Mouse (Mus musculus) heart, embryonic 14.5 days (tissue): ENCODE data around the gene Olfr1258. TPM values are rescaled to one million over a fixed set of nuclear protein-coding genes. Genes with fewer than 3 reads are reported as not detected.
"Not testable (repeated sequence)": the region's sequence is repeated elsewhere in the genome, so short reads cannot be mapped to it uniquely, and the experiment has no call there.

Source experiments
- ATAC-seq: fragments of 200-750 bp; cut with Nextera tagmentation; 2 replicates; pipeline ENCODE4 v1.8.0; 2017; ENCODE audit warnings: low read depth, moderate TSS enrichment; ENCODE audit not compliant: insufficient number of reproducible peaks, insufficient read depth, low FRiP score
- H3K27ac ChIP-seq, 2 experiments: fragments of 200-500 bp in 1 of 2; fragments of 300-500 bp in 1 of 2; sonication (generic) in 1 of 2; replicated peaks in 1 of 2; 2 replicates each; pipeline ENCODE4 v1.5.1; 2012 to 2014; ENCODE audit warnings: low read depth in 2 of 2, low read length in 2 of 2, control low read depth in 1 of 2, mild to moderate bottlenecking in 1 of 2, mixed read lengths in 1 of 2; ENCODE audit not compliant: control insufficient read depth in 1 of 2, insufficient read depth in 1 of 2
- H3K27me3 ChIP-seq: fragments of 300-500 bp; sonication (generic); 2 replicates; pipeline ENCODE4 v1.6.1; 2014; ENCODE audit warnings: mild to moderate bottlenecking, low read length, control low read depth; ENCODE audit not compliant: control insufficient read depth, insufficient read depth
- H3K36me3 ChIP-seq: fragments of 300-500 bp; sonication (generic); 2 replicates; pipeline ENCODE4 v1.6.1; 2014; ENCODE audit warnings: mild to moderate bottlenecking, control low read depth, low read length, mixed read lengths; ENCODE audit not compliant: control insufficient read depth, insufficient read depth
- H3K4me1 ChIP-seq, 2 experiments: fragments of 200-500 bp in 1 of 2; fragments of 300-500 bp in 1 of 2; sonication (generic) in 1 of 2; 2 replicates each; pipeline ENCODE4 v1.6.1; 2012 to 2014; ENCODE audit warnings: low read length in 2 of 2, control low read depth in 1 of 2, mixed read lengths in 1 of 2; ENCODE audit not compliant: control insufficient read depth in 2 of 2, insufficient read depth in 2 of 2
- H3K4me2 ChIP-seq: fragments of 300-500 bp; sonication (generic); 2 replicates; pipeline ENCODE4 v1.6.1; 2014; ENCODE audit warnings: mild to moderate bottlenecking, low read length
- H3K4me3 ChIP-seq, 2 experiments: fragments of 200-500 bp in 1 of 2; fragments of 300-500 bp in 1 of 2; sonication (generic) in 1 of 2; 2 replicates each; pipeline ENCODE4 v1.5.1; 2012 to 2014; ENCODE audit warnings: low read length in 2 of 2, mild to moderate bottlenecking in 2 of 2, control low read depth in 1 of 2, low read depth in 1 of 2, moderate library complexity in 1 of 2; ENCODE audit not compliant: control insufficient read depth in 1 of 2, insufficient read depth in 1 of 2
- H3K9ac ChIP-seq: fragments of 300-500 bp; sonication (generic); 2 replicates; pipeline ENCODE4 v1.6.1; 2014; ENCODE audit warnings: mild to moderate bottlenecking, low read length
- H3K9me3 ChIP-seq: fragments of 300-500 bp; sonication (generic); 2 replicates; pipeline ENCODE4 v1.6.1; 2016; ENCODE audit warnings: low read length, control low read depth; ENCODE audit not compliant: control insufficient read depth
- WGBS: fragments of 180-500 bp; shearing (Covaris S2); extraction: QIAGEN DNeasy Blood & Tissue Kit; methylation state at CpG from one replicate; pipeline ENCODE4 v1.1.7; 2014; 5-methylcytosine and 5-hydroxymethylcytosine counted together
- polyA plus RNA-seq: library from polyadenylated mRNA; unstranded; fragments of >200 nt; fragmentation: Nextera tagmentation; extraction: Ambion mirVana; gene quantifications from 2 replicates; pipeline ENCODE4 v1.2.1, GENCODE M21; 2014

The Olfr1258 gene
- not detected in 2 replicates for polyA plus RNA-seq

- Histone ChIP-seq H3K36me3 (no peaks in the 10 kb centered on the region), H3K9ac (no peak within 1 kb of the TSS), H3K4me2 (no peak within 1 kb of the TSS), H3K9me3 (no peaks in the 10 kb centered on the region), H3K27ac (no peak within 1 kb of the TSS), H3K27me3 (no peaks in the 10 kb centered on the region), H3K4me1 (no peaks in the 10 kb centered on the region), H3K4me3 (no peak within 1 kb of the TSS)
- no peak for ATAC-seq
Measured at GRCm38 (mm10) chr2:89927009-89927408, at the start of gene Olfr1258. Olfr1258 (plus strand) TSS chr2:89927309.

DNA sequence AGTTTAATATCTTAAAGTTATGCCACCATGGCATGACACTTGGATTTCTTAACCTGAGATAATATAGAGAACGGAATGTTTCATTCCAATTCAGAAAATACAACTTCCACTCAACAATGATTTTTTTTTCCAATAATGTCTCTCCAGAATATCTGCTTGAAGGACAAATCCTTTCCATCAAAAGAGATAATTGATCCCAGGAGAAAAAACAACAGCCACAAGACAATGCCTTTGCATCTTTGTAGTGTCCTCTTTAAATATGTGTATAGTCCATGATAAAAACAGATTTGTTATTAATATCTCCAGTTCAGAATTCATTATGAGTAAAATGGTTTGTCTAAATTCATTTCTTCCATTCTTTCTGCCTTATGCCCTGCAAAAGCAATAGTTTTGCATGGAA is 49.0 kb upstream of the Olfr1258 start, which contains the start of gene Olfr1257:
Gene Olfr1257 (plus strand): TSS at position 301 of the 400 bp plus-strand sequence.
- Histone ChIP-seq H3K4me1 (no peaks in the 10 kb centered on the region), H3K27me3 (no peaks in the 10 kb centered on the region), H3K9ac (no peak within 1 kb of the TSS), H3K4me2 (no peak within 1 kb of the TSS), H3K4me3 (no peak within 1 kb of the TSS), H3K9me3 (no peaks in the 10 kb centered on the region), H3K27ac (no peak within 1 kb of the TSS), H3K36me3 (no peaks in the 10 kb centered on the region)
- no peak for ATAC-seq
- 69% methylated on average over 1 of the region's 1 CpGs for WGBS

DNA sequence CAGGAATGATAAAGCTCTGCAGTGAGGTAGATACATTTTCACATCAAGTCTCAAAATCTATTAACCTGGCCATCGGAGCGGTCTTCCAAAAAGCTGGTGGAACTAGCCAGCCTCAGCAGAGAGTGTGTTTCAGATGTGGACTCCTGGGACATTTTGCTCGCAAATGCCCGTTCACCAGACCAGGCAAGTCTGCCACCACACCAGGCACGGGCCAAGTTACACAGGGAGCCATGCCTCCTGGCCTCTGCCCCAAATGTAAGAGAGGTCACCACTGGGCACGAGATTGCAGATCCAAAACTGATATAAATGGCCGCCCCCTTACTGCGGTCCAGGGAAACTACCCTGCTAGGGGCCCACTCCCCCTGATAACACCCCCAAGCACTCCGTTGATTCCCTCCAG is 14.5 kb upstream of the Olfr1258 start:
- H3K4me2 ChIP-seq, H3K36me3 ChIP-seq, ATAC-seq, H3K4me3 ChIP-seq, H3K9ac ChIP-seq, H3K27me3 ChIP-seq, H3K27ac ChIP-seq, H3K9me3 ChIP-seq, H3K4me1 ChIP-seq: not testable (repeated sequence)
- WGBS = 78% methylated on average over 9 of the region's 9 CpGs

- no peaks in the 10 kb centered on the region for H3K9me3 ChIP-seq
- 81% methylated on average over 5 of the region's 5 CpGs for whole genome bisulfite sequencing
- H3K4me2 ChIP-seq = no peak within 1 kb of the TSS
- H3K27ac ChIP-seq = no peak within 1 kb of the TSS
- no peaks in the 10 kb centered on the region for H3K27me3 ChIP-seq
- H3K4me1 ChIP-seq = no peaks in the 10 kb centered on the region
- no peak for ATAC-seq
- no peak within 1 kb of the TSS for H3K4me3 ChIP-seq
- no peaks in the 10 kb centered on the region for H3K36me3 ChIP-seq
- no peak within 1 kb of the TSS for H3K9ac ChIP-seq
Measured at GRCm38 (mm10) chr2:89948564-89948963, 21.5 kb downstream of the Olfr1258 start, which contains the start of gene Olfr1259. Olfr1259 (minus strand) TSS chr2:89948664.

- ATAC-seq = no peak
- Histone ChIP-seq H3K9ac (no peak within 1 kb of the TSS), H3K27me3 (no peaks in the 10 kb centered on the region), H3K4me1 (no peaks in the 10 kb centered on the region), H3K9me3 (no peaks in the 10 kb centered on the region), H3K4me2 (no peak within 1 kb of the TSS), H3K27ac (no peak within 1 kb of the TSS), H3K4me3 (no peak within 1 kb of the TSS), H3K36me3 (no peaks in the 10 kb centered on the region)
- WGBS = 68% methylated on average over 2 of the region's 2 CpGs
Measured at GRCm38 (mm10) chr2:89974184-89974583, 47.1 kb downstream of the Olfr1258 start, which contains the start of gene Olfr1260. Olfr1260 (plus strand) TSS chr2:89974340.

- no peak for ATAC-seq
- no peaks in the 10 kb centered on the region for H3K4me1 ChIP-seq
- no peaks in the 10 kb centered on the region for H3K27me3 ChIP-seq
- H3K9me3 ChIP-seq = no peaks in the 10 kb centered on the region
- H3K4me3 ChIP-seq = no peak overlapping the region
- H3K36me3 ChIP-seq = no peaks in the 10 kb centered on the region
- no peak overlapping the region for H3K27ac ChIP-seq
- no peak overlapping the region for H3K9ac ChIP-seq
- H3K4me2 ChIP-seq = no peak overlapping the region
- WGBS = 87% methylated on average over 2 of the region's 2 CpGs
Measured at GRCm38 (mm10) chr2:89977709-89978108, 50.6 kb downstream of the Olfr1258 start.

Other genes with a start within 250 kb of the Olfr1258 start
- gene Olfr1252, start 202.3 kb upstream of the Olfr1258 start, polyA plus RNA-seq = not detected in 2 replicates
- gene Olfr1253, start 170.2 kb upstream of the Olfr1258 start, polyA plus RNA-seq = not detected in 2 replicates
- not detected in 2 replicates for gene Olfr1254, start 133.7 kb upstream of the Olfr1258 start, polyA plus RNA-seq
- gene Olfr1255, start 115.3 kb upstream of the Olfr1258 start, polyA plus RNA-seq = not detected in 2 replicates
- gene Olfr1256, start 85.8 kb upstream of the Olfr1258 start, polyA plus RNA-seq = not detected in 2 replicates
- not detected in 2 replicates for gene Olfr48, start 79.1 kb upstream of the Olfr1258 start, polyA plus RNA-seq
- not detected in 2 replicates for gene Olfr1257, start 48.9 kb upstream of the Olfr1258 start, polyA plus RNA-seq
- not detected in 2 replicates for gene Olfr1259, start 21.4 kb downstream of the Olfr1258 start, polyA plus RNA-seq
- gene Olfr1260, start 47.0 kb downstream of the Olfr1258 start, polyA plus RNA-seq = not detected in 2 replicates
- gene Olfr1261, start 63.9 kb downstream of the Olfr1258 start, polyA plus RNA-seq = not detected in 2 replicates
- gene Olfr1262, start 72.8 kb downstream of the Olfr1258 start, polyA plus RNA-seq = not detected in 2 replicates
- gene Olfr1263, start 84.8 kb downstream of the Olfr1258 start, polyA plus RNA-seq = not detected in 2 replicates
- gene Olfr1264, start 98.3 kb downstream of the Olfr1258 start, polyA plus RNA-seq = not detected in 2 replicates
- not detected in 2 replicates for gene Olfr1265, start 108.0 kb downstream of the Olfr1258 start, polyA plus RNA-seq
- not detected in 2 replicates for gene Olfr140, start 136.3 kb downstream of the Olfr1258 start, polyA plus RNA-seq
- gene Olfr1269, start 194.1 kb downstream of the Olfr1258 start, polyA plus RNA-seq = not detected in 2 replicates
- not detected in 2 replicates for gene Olfr32, start 215.0 kb downstream of the Olfr1258 start, polyA plus RNA-seq
- gene Olfr1270, start 225.8 kb downstream of the Olfr1258 start, polyA plus RNA-seq = not detected in 2 replicates